Mouse (Mus musculus) thymus, adult 2 months (tissue): ENCODE data around the gene Gas2l2.

ENCODE experiments used
- CTCF ChIP-seq: fragments of 200-500 bp; IDR thresholded peaks from 2 replicates; pipeline ENCODE4 v1.5.1; 2012; ENCODE audit warnings: mild to moderate bottlenecking, control low read depth, low read length, moderate library complexity, borderline replicate concordance; ENCODE audit not compliant: control insufficient read depth, poor library complexity, insufficient read depth; ENCODE audit errors: extremely low read depth
- POLR2A ChIP-seq: fragments of 200-500 bp; IDR thresholded peaks from 2 replicates; pipeline ENCODE4 v1.6.1; 2012; ENCODE audit warnings: mild to moderate bottlenecking, low read length, control low read depth, moderate library complexity; ENCODE audit not compliant: control insufficient read depth, poor library complexity, insufficient read depth; ENCODE audit errors: extremely low read depth

DNA sequence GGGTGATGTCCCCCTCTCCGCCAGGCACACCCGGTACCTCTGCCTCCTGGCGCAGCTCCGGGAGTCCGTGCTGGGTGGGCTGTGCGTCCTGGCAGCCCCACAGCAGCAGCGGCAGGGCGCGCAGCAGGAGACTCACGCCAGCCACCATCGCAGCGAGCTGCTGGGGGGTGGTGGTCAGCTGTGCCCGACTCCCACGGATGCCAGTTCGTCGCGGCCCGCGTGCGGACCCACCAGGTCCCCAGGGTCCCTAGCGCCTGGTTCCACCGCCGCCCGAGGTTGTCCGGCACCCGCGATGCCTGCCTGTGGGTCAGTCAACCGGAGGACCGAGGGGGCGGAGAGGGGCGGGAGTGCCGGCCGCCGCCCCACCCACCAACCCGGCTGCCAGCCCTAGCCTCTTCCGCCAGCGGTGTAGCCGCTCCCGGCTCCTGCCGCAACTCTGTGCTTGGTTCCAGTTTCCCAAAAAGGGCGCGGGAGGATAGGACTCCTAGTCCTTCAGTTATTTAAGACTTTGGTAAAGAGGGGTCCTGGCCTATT lies 33.5 kb upstream of the Gas2l2 start, which contains the start of gene Mmp28:
- TF ChIP-seq CTCF (no peak), POLR2A (no peak)
